Mouse (Mus musculus) stomach, embryonic 16.5 days (tissue): ENCODE results near the gene Rnf43. TPM values are rescaled to one million over a fixed set of nuclear protein-coding genes. Genes with fewer than 3 reads are reported as not detected.

Experiments
- ATAC-seq: fragments of 200-750 bp; cut with Nextera tagmentation; 2 replicates; pipeline ENCODE4 v1.8.0; 2017; ENCODE audit warnings: moderate number of reproducible peaks, moderate TSS enrichment; ENCODE audit not compliant: insufficient read depth, low FRiP score
- H3K27ac ChIP-seq: fragments of 300-500 bp; sonication (generic); 2 replicates; pipeline ENCODE4 v1.5.1; 2014; ENCODE audit warnings: low read length
- H3K27me3 ChIP-seq: fragments of 300-500 bp; sonication (generic); 2 replicates; pipeline ENCODE4 v1.6.1; 2014; ENCODE audit warnings: low read length, control low read depth, mixed read lengths; ENCODE audit not compliant: control insufficient read depth, insufficient read depth
- H3K36me3 ChIP-seq: fragments of 300-500 bp; sonication (generic); 2 replicates; pipeline ENCODE4 v1.6.1; 2014; ENCODE audit warnings: low read length; ENCODE audit not compliant: control insufficient read depth, insufficient read depth
- H3K4me1 ChIP-seq: fragments of 300-500 bp; sonication (generic); 2 replicates; pipeline ENCODE4 v1.6.1; 2014; ENCODE audit warnings: low read length, control low read depth, mixed read lengths; ENCODE audit not compliant: control insufficient read depth, insufficient read depth
- H3K4me2 ChIP-seq: fragments of 300-500 bp; sonication (generic); 2 replicates; pipeline ENCODE4 v1.6.1; 2014; ENCODE audit warnings: low read depth, low read length, mixed read lengths
- H3K4me3 ChIP-seq: fragments of 300-500 bp; sonication (generic); replicated peaks from 2 replicates; pipeline ENCODE4 v1.5.1; 2014; ENCODE audit warnings: mild to moderate bottlenecking, low read length
- H3K9ac ChIP-seq: fragments of 300-500 bp; sonication (generic); 2 replicates; pipeline ENCODE4 v1.6.1; 2014; ENCODE audit warnings: low read length
- H3K9me3 ChIP-seq: fragments of 300-500 bp; sonication (generic); replicated peaks from 2 replicates; pipeline ENCODE4 v1.6.1; 2016; ENCODE audit warnings: low read length, control low read depth; ENCODE audit not compliant: control insufficient read depth
- WGBS: fragments of 180-500 bp; shearing (Covaris S2); extraction: QIAGEN DNeasy Blood & Tissue Kit; methylation state at CpG from one replicate; pipeline ENCODE4 v1.1.7; 2014; 5-methylcytosine and 5-hydroxymethylcytosine counted together
- polyA plus RNA-seq: library from polyadenylated mRNA; unstranded; fragments of >200 nt; fragmentation: Nextera tagmentation; extraction: Ambion mirVana; gene quantifications from 2 replicates; pipeline ENCODE4 v1.2.1, GENCODE M21; 2015

The Rnf43 gene
- polyA plus RNA-seq, 1 experiment from 2014 or later: 14.7 TPM

DNA sequence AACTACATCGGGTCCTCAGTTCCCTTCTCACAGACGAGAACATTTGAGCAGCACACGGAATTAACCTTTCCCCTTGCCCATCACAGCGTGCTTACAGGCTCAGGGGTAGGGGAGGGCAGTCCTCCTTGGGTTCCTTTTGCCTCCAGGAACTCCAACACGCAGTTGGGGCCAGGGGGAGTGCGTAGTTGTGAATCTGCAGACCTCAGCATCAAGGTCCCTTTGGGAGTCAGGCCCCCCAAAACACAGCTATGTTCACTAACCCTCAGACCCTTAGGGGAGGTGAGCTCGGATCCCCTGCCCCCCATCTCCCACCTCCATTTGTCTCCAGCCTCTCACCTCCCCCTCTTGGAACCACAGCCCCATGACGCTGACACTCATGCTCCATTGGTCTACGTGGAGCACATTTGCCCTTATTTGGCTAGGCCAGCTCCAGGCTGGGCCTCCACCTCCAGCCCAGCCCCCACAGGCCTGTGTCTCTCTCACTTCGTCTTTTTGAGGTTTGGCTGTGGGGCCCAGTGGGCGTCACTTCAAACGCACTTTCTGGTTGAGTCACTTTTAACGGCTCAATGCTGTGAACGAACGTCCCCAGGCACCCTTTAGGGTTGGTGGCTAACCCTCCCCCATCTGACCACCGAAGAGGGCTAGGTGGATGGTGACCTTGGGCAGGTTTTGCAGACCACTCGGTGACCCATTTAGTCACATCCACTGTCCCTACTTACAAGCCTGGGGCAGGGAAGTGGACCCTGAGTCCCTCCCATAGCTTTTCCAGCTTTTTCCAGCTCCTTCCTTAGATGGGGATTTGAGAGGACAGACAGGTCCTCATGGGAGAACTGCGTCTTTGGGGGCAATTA, 86.9 kb downstream of the Rnf43 start:
- H3K27me3 ChIP-seq: no peaks in the 10 kb centered on the region
- peak overlapping the region; percentile 43 for H3K4me2 ChIP-seq
- H3K4me3 ChIP-seq: no peak overlapping the region
- ATAC-seq: peak; percentile 70; the same call in 1 of the 2 replicates
- H3K9me3 ChIP-seq: no peaks in the 10 kb centered on the region
- peaks cover 15% of the 10 kb centered on the region; the same call in 1 of the 2 replicates for H3K4me1 ChIP-seq
- H3K27ac ChIP-seq: peak overlapping the region; percentile 64
- peaks cover 3% of the 10 kb centered on the region; the same call in 1 of the 2 replicates for H3K36me3 ChIP-seq
- H3K9ac ChIP-seq: peak overlapping the region; percentile 43; the same call in 1 of the 2 replicates
- WGBS: 38% methylated on average over 18 of the region's 18 CpGs

DNA sequence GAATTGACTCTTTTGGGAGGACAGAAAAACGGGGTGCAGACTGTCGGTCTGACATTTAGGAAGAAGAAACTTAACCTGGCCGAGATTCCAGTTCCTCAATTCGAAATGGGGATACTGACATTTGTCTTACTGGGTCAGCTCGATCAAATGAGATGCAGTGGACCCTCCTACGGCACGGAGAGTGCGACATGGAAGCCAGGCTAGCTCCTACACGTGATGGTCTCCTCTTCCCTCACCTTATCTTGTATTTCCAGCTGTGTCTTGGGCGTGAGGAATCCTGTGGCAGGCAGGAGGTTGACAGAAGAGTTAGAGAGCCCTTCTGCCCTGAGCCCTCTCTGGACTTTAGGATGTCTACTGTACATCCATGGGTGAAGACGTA, 87.5 kb downstream of the Rnf43 start:
- H3K4me1 ChIP-seq: peaks cover 15% of the 10 kb centered on the region; the same call in 1 of the 2 replicates
- no peak overlapping the region for H3K4me3 ChIP-seq
- H3K4me2 ChIP-seq: no peak overlapping the region
- no peak for ATAC-seq
- WGBS: 75% methylated on average over 11 of the region's 11 CpGs
- H3K27me3 ChIP-seq: no peaks in the 10 kb centered on the region
- no peaks in the 10 kb centered on the region for H3K9me3 ChIP-seq
- H3K9ac ChIP-seq: no peak overlapping the region
- no peaks in the 10 kb centered on the region for H3K36me3 ChIP-seq
- H3K27ac ChIP-seq: peak overlapping the region; percentile 64

- Histone ChIP-seq H3K4me3 (no peak overlapping the region), H3K27me3 (no peaks in the 10 kb centered on the region), H3K9me3 (no peaks in the 10 kb centered on the region), H3K4me2 (no peak overlapping the region), H3K36me3 (no peaks in the 10 kb centered on the region), H3K27ac (peak overlapping the region; percentile 64; the same call in 1 of the 2 replicates), H3K4me1 (peaks cover 15% of the 10 kb centered on the region; the same call in 1 of the 2 replicates), H3K9ac (no peak overlapping the region)
- WGBS: 70% methylated on average over 3 of the region's 3 CpGs
- ATAC-seq: no peak
These were observed 88.0 kb downstream of the Rnf43 start for GRCm38 (mm10) chr11:87750521-87750920.

GRCm38 (mm10) chr11:87751031-87751430, 88.5 kb downstream of the Rnf43 start:
- Histone ChIP-seq H3K9me3 (no peaks in the 10 kb centered on the region), H3K27me3 (no peaks in the 10 kb centered on the region), H3K9ac (no peak overlapping the region), H3K36me3 (no peaks in the 10 kb centered on the region), H3K27ac (peak overlapping the region; percentile 56), H3K4me3 (no peak overlapping the region), H3K4me1 (peaks cover 15% of the 10 kb centered on the region; the same call in 1 of the 2 replicates), H3K4me2 (no peak overlapping the region)
- ATAC-seq: no peak
- 78% methylated on average over 8 of the region's 8 CpGs for WGBS

GRCm38 (mm10) chr11:87751491-87751966, 89.0 kb downstream of the Rnf43 start:
- Histone ChIP-seq H3K4me2 (no peak overlapping the region), H3K4me3 (no peak overlapping the region), H3K27me3 (no peaks in the 10 kb centered on the region), H3K9me3 (no peaks in the 10 kb centered on the region), H3K36me3 (no peaks in the 10 kb centered on the region), H3K4me1 (peaks cover 15% of the 10 kb centered on the region; the same call in 1 of the 2 replicates), H3K9ac (no peak overlapping the region), H3K27ac (peak overlapping the region; percentile 57)
- 60% methylated on average over 4 of the region's 4 CpGs for WGBS
- ATAC-seq: no peak

- H3K4me1 ChIP-seq: peaks cover 15% of the 10 kb centered on the region; the same call in 1 of the 2 replicates
These were observed 89.8 kb downstream of the Rnf43 start for GRCm38 (mm10) chr11:87752307-87752706.

GRCm38 (mm10) chr11:87753255-87753654, 90.7 kb downstream of the Rnf43 start:
- Histone ChIP-seq H3K4me3 (no peak overlapping the region), H3K27me3 (no peaks in the 10 kb centered on the region), H3K9ac (no peak overlapping the region), H3K27ac (no peak overlapping the region), H3K36me3 (no peaks in the 10 kb centered on the region), H3K9me3 (no peaks in the 10 kb centered on the region), H3K4me1 (peaks cover 15% of the 10 kb centered on the region; the same call in 1 of the 2 replicates), H3K4me2 (no peak overlapping the region)
- WGBS: 78% methylated on average over 8 of the region's 8 CpGs
- no peak for ATAC-seq

More at GRCm38 (mm10) chr11:87752307-87752706, 89.8 kb downstream of the Rnf43 start:
- Histone ChIP-seq H3K4me3 (no peak overlapping the region), H3K27me3 (no peaks in the 10 kb centered on the region), H3K9ac (no peak overlapping the region), H3K27ac (peak overlapping the region; percentile 57; the same call in 1 of the 2 replicates), H3K9me3 (no peaks in the 10 kb centered on the region), H3K4me2 (0 out of 2 replicates have a peak overlapping the region, but pooled peaks have one; percentile 9), H3K36me3 (no peaks in the 10 kb centered on the region)
- no peak for ATAC-seq
- 66% methylated on average over 1 of the region's 1 CpGs for WGBS

- no peak overlapping the region for H3K27ac ChIP-seq
- no peaks in the 10 kb centered on the region for H3K36me3 ChIP-seq
- no peak overlapping the region for H3K4me2 ChIP-seq
- H3K9ac ChIP-seq: no peak overlapping the region
- H3K4me3 ChIP-seq: no peak overlapping the region
- WGBS: 85% methylated on average over 5 of the region's 5 CpGs
- ATAC-seq: no peak
- peaks cover 8% of the 10 kb centered on the region; the same call in 1 of the 2 replicates for H3K4me1 ChIP-seq
- H3K9me3 ChIP-seq: no peaks in the 10 kb centered on the region
- no peaks in the 10 kb centered on the region for H3K27me3 ChIP-seq
These were observed 91.5 kb downstream of the Rnf43 start for GRCm38 (mm10) chr11:87753891-87754501.

DNA sequence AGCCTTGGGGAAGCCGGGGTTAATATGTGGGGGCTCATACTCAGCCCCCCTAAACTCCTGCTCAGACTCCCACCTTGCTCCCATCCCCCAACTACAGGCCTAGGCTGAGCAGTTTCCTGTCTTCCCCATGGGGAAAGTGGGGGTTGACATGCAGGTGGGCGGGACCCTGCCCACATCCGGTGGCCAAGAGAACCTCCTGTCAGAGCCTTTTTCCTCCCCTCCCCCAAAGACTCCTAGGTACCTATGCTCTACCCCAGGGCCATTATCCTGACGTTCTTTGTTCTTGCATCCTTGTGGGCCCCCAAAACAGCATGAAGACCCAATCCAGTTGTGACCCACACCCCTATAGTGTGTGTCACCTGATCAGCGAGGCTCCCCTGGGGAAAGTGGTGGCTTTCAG, 92.1 kb downstream of the Rnf43 start:
- H3K9ac ChIP-seq: no peak overlapping the region
- H3K4me3 ChIP-seq: no peak overlapping the region
- H3K9me3 ChIP-seq: no peaks in the 10 kb centered on the region
- no peak overlapping the region for H3K4me2 ChIP-seq
- peak overlapping the region; percentile 2; the same call in 1 of the 2 replicates for H3K27ac ChIP-seq
- no peaks in the 10 kb centered on the region for H3K36me3 ChIP-seq
- 62% methylated on average over 5 of the region's 5 CpGs for WGBS
- H3K4me1 ChIP-seq: peaks cover 3% of the 10 kb centered on the region; the same call in 1 of the 2 replicates
- no peak for ATAC-seq
- H3K27me3 ChIP-seq: no peaks in the 10 kb centered on the region
